Mouse (Mus musculus) mouse embryonic stem cell (cell line): Measurements from ENCODE around the gene Sox18.

Source experiments
- in situ Hi-C, 2 experiments: fragments of 300-500 bp; cut with MboI; formaldehyde crosslinking; loops; 1 replicate in 1 of 2; 3 replicates in 1 of 2; pipeline ENCODE4 v1.14.3; 2019 to 2020; ENCODE audit warnings: low sequenced_read_pairs in 2 of 2, low pct_unique_long_range_greater_than_20kb in 1 of 2, mixed read lengths in 1 of 2; ENCODE audit not compliant: unreplicated experiment in 1 of 2

The Sox18 gene

DNA sequence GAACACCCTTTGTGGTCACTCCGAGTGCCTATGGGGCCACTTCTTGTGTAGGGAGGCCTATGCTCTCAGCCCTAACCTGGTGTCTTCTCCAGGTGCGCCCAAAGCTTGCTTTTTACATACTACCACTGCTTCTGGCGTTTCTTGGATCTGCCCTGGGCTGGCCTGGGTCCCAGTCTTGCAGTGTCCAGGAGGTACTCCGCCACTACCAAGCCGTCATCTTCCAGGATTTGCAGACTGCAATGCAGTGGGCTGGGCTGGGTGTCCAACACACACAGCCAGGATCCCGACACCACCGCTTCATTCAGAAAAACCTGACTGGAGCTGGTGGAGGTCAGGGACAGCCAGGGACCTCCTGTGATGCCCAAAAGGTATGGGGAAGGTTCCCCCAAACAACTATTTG is 12.9 kb downstream of the Sox18 start:
- in situ Hi-C loops: no loop called here

DNA sequence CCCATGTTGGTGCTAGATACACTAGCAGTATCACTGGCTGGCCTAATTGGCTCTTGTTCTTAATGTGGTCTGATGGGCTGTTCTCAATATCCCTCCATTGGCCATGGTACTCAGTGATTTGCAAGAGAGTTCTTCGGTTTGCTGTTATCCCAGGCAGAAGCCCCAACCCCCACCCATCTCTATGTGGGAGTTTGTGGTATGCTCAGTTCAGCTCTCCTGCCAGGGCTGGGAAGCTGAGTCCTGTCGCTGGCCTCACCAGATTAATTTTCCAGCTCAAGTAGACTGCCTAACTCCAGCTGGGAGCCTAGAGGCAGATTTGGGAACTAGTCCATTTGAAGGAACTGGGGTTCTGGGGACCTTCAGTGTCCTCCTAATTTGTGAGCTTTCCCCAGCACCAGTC is 14.0 kb downstream of the Sox18 start:
- in situ Hi-C loops: no loop called here

DNA sequence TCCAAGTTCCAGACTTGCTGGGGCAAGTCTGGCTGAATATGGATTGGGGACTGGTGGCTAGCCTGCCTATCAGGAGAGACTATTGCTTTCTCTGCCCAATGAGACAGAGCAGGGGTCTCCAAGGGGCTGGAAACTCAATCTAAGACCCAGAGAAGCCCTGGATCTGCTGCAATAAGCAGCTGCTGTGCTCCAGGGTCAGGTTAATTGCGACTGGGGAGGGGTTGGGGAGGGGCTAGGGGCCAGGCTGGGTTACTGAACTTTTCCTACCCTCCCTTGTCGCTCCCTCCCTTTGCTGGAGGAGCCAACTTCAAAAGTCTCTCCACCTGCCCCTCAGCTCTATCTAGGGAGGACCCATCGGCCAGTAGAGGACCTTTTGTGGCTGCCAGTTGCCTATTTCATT is 14.7 kb downstream of the Sox18 start, which contains the start of gene Gm29797:
Gene Gm29797, plus strand, starts transcription at position 301 of the 400 bp plus-strand sequence.
- in situ Hi-C loops: no loop called here

DNA sequence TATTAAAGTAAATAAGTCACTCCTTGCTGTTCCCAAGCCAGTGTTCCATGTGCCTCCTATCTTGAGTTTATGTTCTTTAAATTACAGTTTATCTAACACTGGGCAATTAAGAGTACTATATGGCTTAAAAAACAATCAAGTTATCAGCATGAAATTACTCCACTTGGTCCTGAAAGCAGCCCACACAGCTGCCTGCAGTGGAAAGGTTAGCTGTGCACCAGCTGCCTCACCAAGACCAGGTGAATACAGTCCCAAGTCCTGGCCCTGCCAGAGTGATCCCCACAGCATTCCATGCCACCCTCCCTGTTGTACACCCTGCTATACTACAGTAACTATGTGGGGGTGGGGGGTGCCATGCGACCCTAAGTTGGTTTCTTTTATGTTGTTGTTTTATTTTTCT is 17.9 kb downstream of the Sox18 start:
- in situ Hi-C loops: no loop called here

DNA sequence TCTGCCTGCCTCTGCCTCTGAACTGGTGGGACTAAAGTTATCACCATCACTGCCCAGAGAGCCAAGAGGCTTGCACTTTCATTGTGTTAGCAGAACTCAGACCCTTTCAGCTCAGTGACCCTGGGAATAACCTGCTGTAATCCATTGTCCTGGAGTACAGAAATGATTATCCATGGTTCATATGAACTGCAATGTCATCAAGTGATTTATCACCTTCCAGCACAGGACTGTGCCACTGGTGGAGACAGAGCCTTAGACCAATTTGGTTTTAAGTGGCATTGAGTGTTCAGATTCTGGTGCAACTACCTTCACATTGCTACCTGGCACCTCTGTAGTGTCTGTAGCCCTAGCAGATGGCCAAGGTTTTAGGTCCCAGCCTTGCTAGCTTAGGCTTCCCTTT is 18.4 kb downstream of the Sox18 start:
- in situ Hi-C loops: no loop called here

DNA sequence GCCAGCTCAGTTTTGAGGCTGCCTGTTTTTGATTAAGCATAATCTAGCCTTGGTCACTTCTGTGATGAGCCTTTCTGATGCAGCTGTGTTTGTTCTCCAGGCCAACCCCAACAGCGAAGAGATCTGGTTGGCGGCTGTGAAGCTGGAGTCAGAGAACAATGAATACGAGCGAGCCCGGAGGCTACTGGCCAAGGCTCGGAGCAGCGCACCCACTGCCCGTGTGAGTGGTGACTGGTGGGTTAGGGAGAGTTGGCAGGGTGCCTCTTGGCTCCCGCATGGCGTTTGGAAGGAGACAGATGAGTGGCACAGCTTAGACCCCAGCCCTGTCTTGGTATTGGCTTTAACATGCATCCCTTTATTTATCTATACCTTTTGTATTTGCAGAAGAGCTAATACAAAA is 22.5 kb downstream of the Sox18 start:
- in situ Hi-C loops: no loop called here

DNA sequence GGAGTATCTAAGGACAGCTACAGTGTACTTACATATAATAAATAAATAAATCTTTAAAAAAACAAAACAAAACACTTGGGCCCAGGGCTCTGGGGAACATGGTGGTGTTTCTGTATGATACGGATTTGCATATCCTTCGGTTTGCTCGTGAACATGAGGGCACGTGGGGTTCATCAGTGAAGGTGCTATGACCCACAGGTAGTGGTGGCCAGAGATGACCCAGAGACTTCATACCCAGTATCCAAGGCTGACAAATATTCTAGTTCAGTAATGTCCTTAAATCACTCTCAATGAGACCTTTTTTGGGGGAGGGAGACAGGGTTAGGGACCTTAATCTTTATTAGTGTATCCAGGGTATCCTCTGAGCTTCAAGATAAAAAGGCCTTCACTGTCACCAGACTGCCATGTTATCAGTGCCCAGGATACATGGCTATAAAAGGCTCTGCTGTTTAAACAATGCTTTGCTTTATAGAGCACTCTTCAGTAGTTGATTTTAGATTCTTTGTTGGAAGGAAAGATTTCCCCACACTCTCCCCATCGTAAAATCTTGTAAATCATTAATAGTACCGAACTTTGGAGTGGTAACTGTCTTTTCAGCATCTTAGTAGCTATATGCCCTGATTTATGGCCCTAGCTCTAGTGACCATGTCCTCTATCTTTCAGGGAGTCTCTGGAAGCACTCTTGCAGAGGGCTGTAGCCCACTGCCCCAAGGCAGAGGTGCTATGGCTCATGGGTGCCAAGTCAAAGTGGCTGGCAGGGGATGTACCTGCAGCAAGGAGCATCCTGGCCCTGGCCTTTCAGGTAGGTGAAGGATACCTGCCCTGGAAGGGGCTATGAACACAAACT is 24.6 kb downstream of the Sox18 start:
- in situ Hi-C loops: no loop called here

DNA sequence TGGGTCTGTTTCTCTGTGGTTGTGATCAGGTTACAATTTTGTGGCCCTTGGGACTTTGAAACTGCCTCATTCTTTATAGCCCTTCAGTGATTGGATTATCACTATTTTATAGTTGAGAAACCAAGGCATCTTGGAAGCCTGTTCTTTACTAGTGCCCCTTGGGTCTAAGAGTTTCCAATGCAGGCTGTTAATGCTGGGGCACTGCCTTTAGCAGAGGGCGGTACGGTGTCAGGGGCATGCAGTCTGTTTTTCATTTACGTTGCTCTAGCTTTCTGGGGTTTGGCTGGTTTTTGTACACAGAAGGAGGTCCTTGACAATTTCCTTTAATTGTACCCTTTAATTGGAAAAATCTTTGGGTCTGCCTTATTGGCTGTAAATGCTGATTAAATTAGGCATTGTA is 25.8 kb downstream of the Sox18 start:
- in situ Hi-C loops: no loop called here

DNA sequence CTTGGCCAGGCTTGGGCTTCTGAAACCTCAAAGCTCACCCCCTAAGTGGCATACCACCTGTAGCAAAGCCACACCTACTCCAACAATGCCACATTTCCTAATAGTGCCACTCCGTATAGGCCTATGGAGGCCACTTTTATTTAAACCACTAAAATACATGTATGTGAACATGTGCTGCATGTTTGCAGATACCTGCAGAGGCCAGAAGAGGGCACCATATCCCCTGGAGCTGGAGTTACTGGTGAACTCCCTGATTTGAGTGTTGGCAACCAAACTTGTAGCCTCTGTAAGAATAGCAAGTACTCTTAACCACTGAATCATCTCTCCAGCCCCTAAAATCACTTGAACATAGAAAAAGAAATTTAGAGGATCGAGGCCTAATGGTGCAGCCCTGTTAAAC is 27.1 kb downstream of the Sox18 start:
- in situ Hi-C loops: no loop called here

DNA sequence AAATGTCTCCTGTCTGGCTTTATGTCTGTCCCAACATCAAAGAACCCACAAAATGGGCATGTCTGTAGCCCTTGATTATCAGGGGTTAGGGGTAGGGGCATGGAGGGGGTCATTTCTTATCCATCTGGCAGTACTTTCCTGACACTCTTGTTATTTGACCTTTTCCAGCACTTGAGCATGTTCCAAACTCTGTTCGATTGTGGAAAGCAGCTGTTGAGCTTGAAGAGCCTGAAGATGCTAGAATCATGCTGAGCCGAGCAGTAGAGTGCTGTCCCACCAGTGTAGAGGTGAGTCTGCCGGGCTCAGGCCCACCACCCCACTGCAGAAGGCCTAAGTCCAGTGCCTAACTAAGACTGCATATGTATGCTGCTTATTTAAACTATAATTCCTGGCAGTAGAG is 35.6 kb downstream of the Sox18 start:
- in situ Hi-C loops: no loop called here

DNA sequence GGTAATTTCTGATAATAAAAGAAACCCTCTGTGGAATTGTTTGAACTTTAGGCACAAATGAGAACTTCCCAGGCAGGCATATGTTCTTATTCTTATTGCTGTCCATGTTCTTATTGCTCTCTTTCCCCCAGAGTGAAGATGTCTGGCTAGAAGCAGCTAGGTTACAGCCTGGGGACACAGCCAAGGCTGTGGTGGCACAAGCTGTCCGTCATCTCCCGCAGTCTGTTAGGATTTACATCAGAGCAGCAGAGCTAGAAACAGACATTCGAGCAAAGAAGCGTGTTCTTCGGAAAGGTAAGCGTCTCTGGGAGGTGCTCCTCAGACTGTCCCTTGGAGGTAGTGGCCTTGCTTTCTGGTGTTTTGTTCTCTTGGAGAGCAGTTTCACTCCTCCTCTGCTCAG is 38.8 kb downstream of the Sox18 start:
- in situ Hi-C loops: no loop called here

DNA sequence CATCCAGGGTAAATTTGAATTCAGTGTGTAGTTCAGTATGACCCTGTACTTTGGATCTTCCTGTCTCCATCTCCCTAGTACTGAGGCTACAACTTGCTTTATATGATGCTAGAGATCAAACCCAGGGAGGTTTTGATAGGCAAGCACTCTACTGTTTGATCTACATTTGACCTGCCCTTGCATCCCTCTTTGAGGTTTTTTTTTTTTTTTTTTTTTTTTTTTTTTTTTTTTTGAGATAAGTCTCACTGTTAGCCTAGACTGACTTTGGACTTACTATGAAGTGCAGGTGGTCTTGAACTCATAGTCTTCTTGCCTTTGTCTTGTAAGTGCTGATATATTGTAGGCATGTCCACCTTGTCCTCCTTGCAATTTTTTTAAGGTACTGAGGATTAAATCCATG is 43.0 kb downstream of the Sox18 start:
- in situ Hi-C loops: no loop called here

DNA sequence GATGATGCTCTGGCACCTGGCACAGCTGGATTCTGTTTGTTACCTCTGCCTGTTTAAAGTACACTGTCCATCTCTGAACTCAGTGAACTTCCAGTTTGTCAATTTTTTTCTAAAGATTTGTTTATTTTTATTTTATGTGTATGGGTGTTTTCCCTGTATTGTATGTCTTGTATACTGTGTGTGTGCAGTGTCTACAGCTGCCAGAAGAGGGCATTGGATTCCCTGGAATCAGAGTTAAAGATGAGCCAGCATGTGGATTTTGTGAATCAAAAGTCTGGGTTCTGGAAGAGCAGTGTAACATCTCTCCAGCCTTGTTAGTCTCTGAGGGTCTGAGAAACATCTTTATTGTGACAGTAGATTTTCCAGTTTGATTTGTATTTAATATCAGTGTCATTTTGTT is 48.0 kb downstream of the Sox18 start:
- in situ Hi-C loops: no loop called here
